Mouse (Mus musculus) thymus, adult 2 months (tissue): ENCODE measurements around the gene Atf2. TPM values are rescaled to one million over a fixed set of nuclear protein-coding genes. Genes with fewer than 3 reads are reported as not detected.

ENCODE experiments used
- DNase-seq: peaks from one replicate; pipeline ENCODE4 v3.0.0; 2021
- H3K27ac ChIP-seq: fragments of 200-500 bp; 2 replicates; pipeline ENCODE4 v1.5.1; 2012; ENCODE audit warnings: low read length, control low read depth; ENCODE audit not compliant: control insufficient read depth, insufficient read depth
- H3K27me3 ChIP-seq: fragments of 200-500 bp; 2 replicates; pipeline ENCODE4 v1.6.1; 2012; ENCODE audit warnings: mild to moderate bottlenecking, low read length, moderate library complexity, mixed read lengths; ENCODE audit not compliant: control insufficient read depth, insufficient read depth
- H3K36me3 ChIP-seq: fragments of 200-500 bp; 2 replicates; pipeline ENCODE4 v1.6.1; 2012; ENCODE audit warnings: mild to moderate bottlenecking, low read length, moderate library complexity; ENCODE audit not compliant: control insufficient read depth, insufficient read depth
- H3K4me1 ChIP-seq: fragments of 200-500 bp; replicated peaks from 2 replicates; pipeline ENCODE4 v1.6.1; 2012; ENCODE audit warnings: low read length; ENCODE audit not compliant: control insufficient read depth, insufficient read depth
- H3K4me3 ChIP-seq: fragments of 200-500 bp; 2 replicates; pipeline ENCODE4 v1.5.1; 2012; ENCODE audit warnings: mild to moderate bottlenecking, low read length, control low read depth, moderate library complexity; ENCODE audit not compliant: control insufficient read depth, insufficient read depth
- CTCF ChIP-seq: fragments of 200-500 bp; IDR thresholded peaks from 2 replicates; pipeline ENCODE4 v1.5.1; 2012; ENCODE audit warnings: mild to moderate bottlenecking, control low read depth, low read length, moderate library complexity, borderline replicate concordance; ENCODE audit not compliant: control insufficient read depth, poor library complexity, insufficient read depth; ENCODE audit errors: extremely low read depth
- POLR2A ChIP-seq: fragments of 200-500 bp; IDR thresholded peaks from 2 replicates; pipeline ENCODE4 v1.6.1; 2012; ENCODE audit warnings: mild to moderate bottlenecking, low read length, control low read depth, moderate library complexity; ENCODE audit not compliant: control insufficient read depth, poor library complexity, insufficient read depth; ENCODE audit errors: extremely low read depth
- WGBS: fragments of 180-500 bp; shearing (Covaris S2); methylation state at CpG from one replicate; pipeline ENCODE4 v1.1.7; 2018; 5-methylcytosine and 5-hydroxymethylcytosine counted together
- polyA plus RNA-seq: library from polyadenylated mRNA; depleted of rRNA; stranded (reverse); fragments of >200 nt; gene quantifications from 2 replicates; pipeline ENCODE4 v1.2.3, GENCODE M21; 2012

Atf2 gene
- polyA plus RNA-seq, 1 experiment, result 24.1 TPM

- no peaks in the 10 kb centered on the region for H3K27me3 ChIP-seq
- no peaks in the 10 kb centered on the region; the same call in 1 of the 2 replicates for H3K4me1 ChIP-seq
- TF ChIP-seq POLR2A (no peak), CTCF (no peak)
- no peaks in the 10 kb centered on the region for H3K36me3 ChIP-seq
- H3K4me3 ChIP-seq, result peak overlapping the region; percentile 77
- under 1% methylated on average over 54 of the region's 54 CpGs for WGBS
- H3K27ac ChIP-seq, result peak overlapping the region; percentile 52; the same call in 1 of the 2 replicates
- peak; percentile 56 for DNase-seq
Measured at GRCm38 (mm10) chr2:73891701-73892463, 557 bp downstream of the Atf2 start.

- DNase-seq, result no peak
- Histone ChIP-seq H3K4me3 (no peak overlapping the region), H3K4me1 (no peaks in the 10 kb centered on the region), H3K27ac (no peak overlapping the region), H3K36me3 (no peaks in the 10 kb centered on the region), H3K27me3 (no peaks in the 10 kb centered on the region)
- WGBS, result 77% methylated on average over 2 of the region's 2 CpGs
- TF ChIP-seq CTCF (no peak), POLR2A (no peak)
Measured at GRCm38 (mm10) chr2:73885997-73886396, 6.4 kb downstream of the Atf2 start.

GRCm38 (mm10) chr2:73877891-73878290, 14.5 kb downstream of the Atf2 start:
- 94% methylated on average over 2 of the region's 2 CpGs for WGBS
- peaks cover 14% of the 10 kb centered on the region for H3K36me3 ChIP-seq
- TF ChIP-seq CTCF (no peak), POLR2A (no peak)
- no peaks in the 10 kb centered on the region for H3K4me1 ChIP-seq
- no peak for DNase-seq
- no peak overlapping the region for H3K27ac ChIP-seq
- H3K4me3 ChIP-seq, result no peak overlapping the region
- H3K27me3 ChIP-seq, result no peaks in the 10 kb centered on the region

GRCm38 (mm10) chr2:73867764-73868487, 24.5 kb downstream of the Atf2 start:
- Histone ChIP-seq H3K36me3 (peaks cover 9% of the 10 kb centered on the region), H3K4me3 (no peak overlapping the region), H3K4me1 (no peaks in the 10 kb centered on the region), H3K27ac (no peak overlapping the region), H3K27me3 (no peaks in the 10 kb centered on the region)
- 88% methylated on average over 16 of the region's 16 CpGs for WGBS
- no peak for TF ChIP-seq POLR2A
- TF ChIP-seq CTCF, result peak; percentile 38; the same call in 1 of the 2 replicates
- DNase-seq, result peak; percentile 45

- no peak for DNase-seq
- 93% methylated on average over 4 of the region's 4 CpGs for WGBS
Measured at GRCm38 (mm10) chr2:73860046-73860624, 32.3 kb downstream of the Atf2 start.

GRCm38 (mm10) chr2:73857352-73857751, 35.1 kb downstream of the Atf2 start:
- H3K27ac ChIP-seq, result no peak overlapping the region
- TF ChIP-seq CTCF, result no peak

More at GRCm38 (mm10) chr2:73860046-73860624, 32.3 kb downstream of the Atf2 start:
- Histone ChIP-seq H3K27ac (no peak overlapping the region), H3K36me3 (no peaks in the 10 kb centered on the region), H3K4me1 (no peaks in the 10 kb centered on the region), H3K4me3 (no peak overlapping the region), H3K27me3 (no peaks in the 10 kb centered on the region)
- TF ChIP-seq POLR2A, result no peak
- TF ChIP-seq CTCF, result no peak

More at GRCm38 (mm10) chr2:73857352-73857751, 35.1 kb downstream of the Atf2 start:
- Histone ChIP-seq H3K4me3 (no peak overlapping the region), H3K4me1 (no peaks in the 10 kb centered on the region), H3K36me3 (no peaks in the 10 kb centered on the region), H3K27me3 (no peaks in the 10 kb centered on the region)
- DNase-seq, result no peak
